Mouse (Mus musculus): ENCODE results near the gene Rpap1. TPM values are rescaled to one million over a fixed set of nuclear protein-coding genes. Genes with fewer than 3 reads are reported as not detected.
A peak's percentile ranks its signal among the peaks of the same experiment; 100 is the strongest.

The Rpap1 gene
- polyA plus RNA-seq, 1 experiment from 2014 or later = 25.3 TPM

DNA sequence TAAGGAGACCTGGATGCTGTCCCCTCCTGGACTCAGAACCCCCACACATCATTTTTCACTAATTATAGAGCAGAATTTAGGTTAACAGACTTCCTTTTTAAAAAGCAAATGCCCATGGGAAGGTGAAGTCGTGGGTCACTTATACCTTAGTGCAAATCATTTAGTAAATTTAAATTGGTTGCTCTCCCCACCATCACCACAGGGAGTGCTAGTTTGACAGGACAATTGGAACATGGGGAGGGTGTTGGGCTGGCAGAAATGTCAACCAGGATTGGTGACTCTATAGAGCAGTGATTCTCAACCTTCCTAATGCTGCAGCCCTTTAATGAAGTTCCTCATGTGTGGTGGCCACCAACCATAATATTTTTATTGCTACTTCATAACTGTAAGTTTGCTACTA is 42.1 kb downstream of the Rpap1 start:
- H3K4me2 ChIP-seq = peak overlapping the region; percentile 100
- H3K9ac ChIP-seq = no peak overlapping the region
- no peaks in the 10 kb centered on the region for H3K9me3 ChIP-seq
- WGBS = 5% methylated on average over 1 of the region's 1 CpGs
- peaks cover 24% of the 10 kb centered on the region for H3K27me3 ChIP-seq (replicated peaks)
- peaks cover 41% of the 10 kb centered on the region for H3K4me1 ChIP-seq
- H3K4me3 ChIP-seq (replicated peaks) = no peak overlapping the region
- ATAC-seq (ENCODE audit: insufficient read depth, low FRiP score, low read depth) = no peak
- H3K36me3 ChIP-seq = no peaks in the 10 kb centered on the region
- H3K27ac ChIP-seq = peak overlapping the region; percentile 86; the same call in 1 of the 2 replicates

DNA sequence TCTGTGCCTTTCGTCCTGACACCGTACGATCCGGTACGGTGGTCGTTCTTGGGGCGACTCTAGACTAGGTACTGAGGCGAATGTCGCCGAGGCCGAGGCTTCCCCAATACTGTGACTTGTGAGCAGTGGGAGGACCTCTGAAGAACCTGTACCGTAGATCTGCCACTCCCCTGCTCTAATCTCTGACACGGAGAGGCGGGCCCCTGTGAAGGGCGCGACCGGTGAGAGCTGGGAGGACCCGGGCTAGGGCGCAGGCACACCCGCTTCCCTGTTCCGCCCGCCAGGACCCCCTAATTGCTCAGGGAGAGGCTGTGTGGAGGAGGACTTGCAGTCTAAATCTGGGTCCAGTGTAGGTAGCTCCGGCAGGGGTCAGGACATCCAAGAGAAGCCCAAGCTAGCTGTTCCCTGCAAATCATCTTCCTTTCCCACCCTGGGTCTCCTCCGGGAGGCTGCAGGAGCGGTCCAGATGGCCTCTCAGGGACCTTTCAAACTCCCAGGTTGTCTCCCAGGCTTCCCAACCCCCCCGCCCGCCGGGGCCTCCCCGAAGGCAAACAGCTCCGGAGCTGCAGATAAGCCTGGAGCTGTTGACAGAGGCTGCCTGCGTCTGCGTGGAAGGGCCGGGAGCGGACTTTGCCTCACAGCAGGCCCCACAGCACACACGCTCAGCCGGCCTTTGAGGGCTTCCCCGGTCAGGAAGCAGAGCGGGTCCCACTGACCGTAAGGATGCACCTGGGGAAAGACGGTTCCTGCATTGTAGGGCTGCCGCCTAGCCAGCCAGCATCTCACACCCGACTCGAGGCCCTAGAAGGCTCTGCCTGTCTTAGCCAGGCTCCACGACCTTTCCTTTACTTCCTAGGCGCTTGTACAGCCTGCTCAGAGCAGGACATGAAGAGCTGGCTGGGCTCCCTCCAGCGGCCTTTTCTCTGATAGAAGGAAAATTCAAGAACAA is 42.9 kb downstream of the Rpap1 start:
- Histone ChIP-seq H3K4me1 (peaks cover 41% of the 10 kb centered on the region), H3K9ac (no peak overlapping the region), H3K27ac (peak overlapping the region; percentile 86), H3K27me3 (replicated peaks) (peaks cover 24% of the 10 kb centered on the region), H3K4me2 (peak overlapping the region; percentile 100), H3K36me3 (no peaks in the 10 kb centered on the region), H3K9me3 (no peaks in the 10 kb centered on the region), H3K4me3 (replicated peaks) (peak overlapping the region; percentile 79)
- 11% methylated on average over 46 of the region's 46 CpGs for WGBS
- ATAC-seq (ENCODE audit: insufficient read depth, low FRiP score, low read depth) = peak; percentile 80

DNA sequence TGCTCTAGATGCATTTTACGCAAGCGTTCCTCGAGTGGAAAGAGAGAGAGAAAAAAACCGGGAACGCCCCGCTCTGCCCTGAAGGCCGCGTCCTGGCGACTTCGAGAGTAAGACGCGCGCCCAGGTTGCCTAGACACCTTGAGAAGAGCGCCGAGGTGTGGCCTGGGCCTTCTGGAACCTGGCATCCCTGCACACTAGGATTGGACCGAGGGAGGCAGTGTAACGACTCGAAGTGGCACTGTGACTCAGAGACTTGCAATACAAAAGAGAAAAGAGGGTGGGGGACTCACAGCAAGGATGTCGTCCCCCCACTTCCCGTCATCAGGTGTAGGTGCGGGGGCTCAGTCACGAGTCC is 43.6 kb downstream of the Rpap1 start:
- H3K36me3 ChIP-seq = no peaks in the 10 kb centered on the region
- peaks cover 24% of the 10 kb centered on the region for H3K27me3 ChIP-seq (replicated peaks)
- no peak overlapping the region for H3K9ac ChIP-seq
- ATAC-seq (ENCODE audit: insufficient read depth, low FRiP score, low read depth) = no peak
- H3K27ac ChIP-seq = peak overlapping the region; percentile 86
- no peaks in the 10 kb centered on the region for H3K9me3 ChIP-seq
- H3K4me2 ChIP-seq = peak overlapping the region; percentile 100
- WGBS = 17% methylated on average over 22 of the region's 22 CpGs
- H3K4me3 ChIP-seq (replicated peaks) = peak overlapping the region; percentile 79
- peaks cover 41% of the 10 kb centered on the region for H3K4me1 ChIP-seq

DNA sequence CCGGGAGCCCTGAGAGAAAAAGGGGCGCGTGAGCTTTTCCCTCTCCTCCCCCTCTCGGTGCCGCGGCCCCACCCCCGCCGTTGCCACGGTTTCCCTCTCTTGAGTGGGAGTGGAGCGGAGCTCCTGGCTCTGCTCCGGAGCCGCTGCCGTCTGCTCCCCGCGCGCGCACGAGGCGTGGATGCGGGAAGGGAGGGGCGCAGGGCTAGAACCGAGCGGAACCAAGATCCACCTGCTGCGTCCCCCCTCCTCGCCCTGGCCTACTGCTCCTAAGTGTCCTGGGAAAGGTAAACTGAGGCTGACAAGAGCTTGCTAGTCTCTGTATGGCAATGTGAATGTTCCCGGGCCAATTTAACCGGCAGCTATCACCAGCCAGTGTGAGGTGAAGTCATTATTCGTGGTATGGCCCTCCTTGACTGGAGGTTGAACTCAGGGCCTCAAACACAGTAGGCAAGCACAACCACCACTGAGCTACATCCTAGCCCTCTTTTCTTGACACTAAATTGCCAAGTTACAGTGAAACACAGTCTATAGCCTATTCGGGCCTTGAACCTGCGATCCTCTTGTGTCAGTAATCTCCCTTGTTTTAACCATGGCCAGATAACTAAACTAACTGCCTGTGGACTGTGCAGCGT is 44.0 kb downstream of the Rpap1 start:
- peak overlapping the region; percentile 86 for H3K27ac ChIP-seq
- no peak for ATAC-seq (ENCODE audit: insufficient read depth, low FRiP score, low read depth)
- no peaks in the 10 kb centered on the region for H3K36me3 ChIP-seq
- H3K9me3 ChIP-seq = no peaks in the 10 kb centered on the region
- peaks cover 41% of the 10 kb centered on the region for H3K4me1 ChIP-seq
- H3K4me2 ChIP-seq = peak overlapping the region; percentile 100
- H3K9ac ChIP-seq = peak overlapping the region; percentile 26; the same call in 1 of the 2 replicates
- 10% methylated on average over 23 of the region's 31 CpGs for WGBS
- H3K27me3 ChIP-seq (replicated peaks) = peaks cover 24% of the 10 kb centered on the region
- H3K4me3 ChIP-seq (replicated peaks) = peak overlapping the region; percentile 79

DNA sequence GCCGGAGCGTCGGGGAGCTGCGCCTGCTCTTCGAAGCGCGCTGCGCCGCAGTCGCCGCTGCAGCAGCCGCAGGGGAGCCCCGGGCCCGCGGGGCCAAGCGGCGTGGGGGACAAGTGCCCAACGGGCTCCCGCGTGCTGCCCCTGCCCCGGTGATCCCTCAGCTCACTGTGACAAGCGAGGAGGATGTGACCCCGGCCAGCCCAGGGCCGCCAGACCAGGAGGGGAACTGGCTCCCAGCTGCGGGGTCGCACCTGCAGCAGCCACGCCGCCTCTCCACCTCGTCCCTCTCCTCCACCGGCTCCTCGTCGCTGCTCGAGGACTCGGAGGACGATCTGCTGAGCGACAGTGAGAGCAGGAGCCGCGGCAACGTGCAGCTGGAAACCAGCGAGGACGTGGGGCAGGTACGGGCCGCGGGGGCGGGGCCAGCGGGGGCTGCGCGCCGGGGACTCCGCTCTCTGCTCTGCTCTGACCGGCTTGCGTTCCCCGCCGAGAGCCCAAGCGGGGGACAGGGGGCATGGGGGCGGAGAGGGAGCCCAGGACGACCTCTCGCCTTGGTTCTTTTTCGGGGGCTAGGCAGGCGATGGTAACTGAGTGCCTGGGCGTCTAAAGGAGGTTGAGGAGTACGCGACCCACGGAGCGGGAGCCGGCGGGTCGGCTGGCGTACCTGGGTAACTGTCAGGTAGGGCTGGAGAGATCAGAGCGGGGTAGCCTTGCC is 44.7 kb downstream of the Rpap1 start:
- Histone ChIP-seq H3K27ac (peak overlapping the region; percentile 86), H3K4me2 (peak overlapping the region; percentile 100), H3K9ac (peak overlapping the region; percentile 26), H3K9me3 (no peaks in the 10 kb centered on the region), H3K36me3 (no peaks in the 10 kb centered on the region), H3K4me1 (peaks cover 41% of the 10 kb centered on the region), H3K4me3 (replicated peaks) (peak overlapping the region; percentile 79), H3K27me3 (replicated peaks) (peaks cover 24% of the 10 kb centered on the region)
- under 1% methylated on average over 62 of the region's 70 CpGs for WGBS
- ATAC-seq (ENCODE audit: insufficient read depth, low FRiP score, low read depth) = no peak

DNA sequence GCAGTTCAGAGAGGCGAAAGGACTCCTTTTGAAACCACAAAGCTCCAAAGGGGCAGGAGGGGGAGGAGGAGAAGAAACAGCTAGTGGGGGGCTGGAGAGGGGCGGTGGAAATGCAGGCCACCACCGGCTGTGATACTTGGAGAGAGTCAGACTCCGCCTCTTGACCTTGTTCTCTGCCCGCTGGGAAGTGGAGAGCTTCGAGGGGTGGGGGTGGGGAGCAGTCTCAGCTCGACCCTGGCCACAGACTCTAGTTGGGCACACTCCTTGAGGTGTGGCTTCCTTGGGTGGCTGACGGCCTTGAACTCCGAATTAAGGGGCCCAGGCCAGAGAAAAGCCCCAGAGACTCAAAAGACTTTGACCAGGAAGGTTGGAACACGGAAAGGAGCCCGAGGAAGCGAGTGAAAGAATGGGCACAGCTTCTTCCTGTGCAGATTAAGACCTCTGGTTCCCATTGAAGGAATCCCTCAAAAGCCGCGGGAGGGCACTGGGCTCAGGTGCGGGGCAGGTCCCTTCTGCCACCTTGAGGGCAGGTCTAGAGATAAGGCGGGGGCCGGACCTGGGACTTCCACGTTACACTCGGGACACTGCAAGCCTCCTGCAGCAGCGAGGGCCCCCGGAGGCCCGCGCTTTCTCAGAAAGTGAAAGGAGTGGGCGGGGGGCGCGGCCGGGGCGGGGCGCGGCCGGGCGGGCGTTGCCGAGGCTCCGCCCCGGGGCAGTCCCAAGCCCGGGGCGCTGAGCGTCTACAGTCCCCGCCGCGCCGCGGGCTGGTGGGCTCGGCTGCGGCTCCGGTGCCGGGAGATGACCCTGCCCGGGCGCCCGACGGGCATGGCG is 45.5 kb downstream of the Rpap1 start, which contains the start of gene Itpka:
Itpka (plus strand) TSS at position 757 of the 831 bp plus-strand sequence.
- Histone ChIP-seq H3K9me3 (no peaks in the 10 kb centered on the region), H3K4me2 (peak within 1 kb of the TSS; percentile 100), H3K9ac (peak within 1 kb of the TSS; percentile 26), H3K27ac (peak within 1 kb of the TSS; percentile 93), H3K4me3 (replicated peaks) (peak within 1 kb of the TSS; percentile 79), H3K27me3 (replicated peaks) (peaks cover 24% of the 10 kb centered on the region), H3K4me1 (peaks cover 41% of the 10 kb centered on the region), H3K36me3 (no peaks in the 10 kb centered on the region)
- peak; percentile 69 for ATAC-seq (ENCODE audit: insufficient read depth, low FRiP score, low read depth)
- under 1% methylated on average over 23 of the region's 53 CpGs for WGBS

DNA sequence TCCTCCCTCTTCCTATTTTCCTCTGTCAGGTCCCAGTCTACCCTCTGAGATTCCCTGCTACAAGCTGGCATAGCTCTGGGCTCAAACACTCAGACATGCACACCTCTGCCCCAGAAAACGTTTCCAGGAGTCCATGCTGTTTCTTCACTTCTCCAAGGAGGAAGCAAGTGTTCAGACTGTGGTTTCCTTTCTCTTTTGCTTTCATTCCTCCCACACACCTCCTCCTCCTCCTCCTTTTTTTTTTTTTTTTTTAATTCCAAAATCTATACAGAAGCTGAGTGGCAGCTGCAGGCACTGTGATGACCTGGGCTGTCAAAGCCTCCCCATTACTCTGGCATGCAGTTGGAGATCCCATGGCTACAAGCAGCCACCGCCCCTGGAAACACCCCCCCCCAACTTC is 46.8 kb downstream of the Rpap1 start:
- WGBS = 28% methylated on average over 2 of the region's 2 CpGs
- no peaks in the 10 kb centered on the region for H3K36me3 ChIP-seq
- no peak overlapping the region for H3K4me3 ChIP-seq (replicated peaks)
- H3K4me1 ChIP-seq = peaks cover 41% of the 10 kb centered on the region
- peaks cover 24% of the 10 kb centered on the region for H3K27me3 ChIP-seq (replicated peaks)
- H3K27ac ChIP-seq = no peak overlapping the region
- peak overlapping the region; percentile 100; the same call in 1 of the 2 replicates for H3K4me2 ChIP-seq
- no peak overlapping the region for H3K9ac ChIP-seq
- no peak for ATAC-seq (ENCODE audit: insufficient read depth, low FRiP score, low read depth)
- H3K9me3 ChIP-seq = no peaks in the 10 kb centered on the region

DNA sequence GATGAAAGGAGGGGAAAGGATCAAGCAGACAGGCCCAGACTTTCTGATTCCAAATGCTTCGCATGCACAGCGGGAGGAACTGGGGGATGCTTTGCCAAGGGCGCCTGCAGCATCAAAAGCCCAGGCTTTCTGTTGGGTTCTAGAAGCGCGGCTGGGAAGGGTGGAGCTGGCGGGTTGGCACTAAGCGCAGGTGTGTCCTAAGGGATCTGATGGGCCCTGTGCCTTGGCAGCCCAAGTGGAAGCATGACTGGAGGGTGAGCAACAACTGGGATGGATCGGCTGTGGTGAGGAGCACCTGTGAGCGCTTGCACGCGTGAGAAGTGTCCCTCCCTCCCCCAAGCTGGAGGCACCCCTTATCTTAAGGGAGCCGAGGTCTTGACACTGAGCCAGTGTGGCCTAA is 50.2 kb downstream of the Rpap1 start:
- no peak for ATAC-seq (ENCODE audit: insufficient read depth, low FRiP score, low read depth)
- H3K27ac ChIP-seq = no peak overlapping the region
- WGBS = 18% methylated on average over 12 of the region's 12 CpGs
- H3K4me1 ChIP-seq = peaks cover 13% of the 10 kb centered on the region
- H3K27me3 ChIP-seq (replicated peaks) = no peaks in the 10 kb centered on the region
- peaks cover 15% of the 10 kb centered on the region for H3K36me3 ChIP-seq
- H3K4me2 ChIP-seq = no peak overlapping the region
- H3K9me3 ChIP-seq = no peaks in the 10 kb centered on the region
- H3K9ac ChIP-seq = no peak overlapping the region
- no peak overlapping the region for H3K4me3 ChIP-seq (replicated peaks)

DNA sequence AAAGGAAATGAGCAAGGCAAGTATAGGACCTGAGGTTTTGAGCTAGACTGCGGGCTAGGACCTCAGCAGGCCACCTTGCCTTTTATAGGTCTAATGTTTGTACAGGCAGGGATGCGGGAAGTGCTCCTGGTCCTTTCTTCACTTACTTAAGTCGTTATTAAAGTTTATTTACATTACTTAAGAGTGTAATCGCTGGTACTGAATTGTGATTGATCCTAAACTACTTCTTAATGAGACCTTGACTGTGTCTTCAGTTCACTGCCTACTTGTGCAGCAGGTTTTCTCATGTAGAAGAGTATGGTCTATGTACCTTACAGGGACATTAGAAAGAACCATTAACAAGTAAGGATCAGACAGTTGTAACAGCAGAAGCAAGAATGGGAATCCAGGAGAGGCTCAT is 56.6 kb downstream of the Rpap1 start:
- Histone ChIP-seq H3K4me3 (replicated peaks) (no peak overlapping the region), H3K36me3 (peaks cover 52% of the 10 kb centered on the region), H3K27me3 (replicated peaks) (no peaks in the 10 kb centered on the region), H3K4me1 (no peaks in the 10 kb centered on the region), H3K4me2 (no peak overlapping the region), H3K27ac (no peak overlapping the region), H3K9ac (no peak overlapping the region), H3K9me3 (no peaks in the 10 kb centered on the region)
- 80% methylated on average over 4 of the region's 4 CpGs for whole genome bisulfite sequencing
- no peak for ATAC-seq (ENCODE audit: insufficient read depth, low FRiP score, low read depth)

DNA sequence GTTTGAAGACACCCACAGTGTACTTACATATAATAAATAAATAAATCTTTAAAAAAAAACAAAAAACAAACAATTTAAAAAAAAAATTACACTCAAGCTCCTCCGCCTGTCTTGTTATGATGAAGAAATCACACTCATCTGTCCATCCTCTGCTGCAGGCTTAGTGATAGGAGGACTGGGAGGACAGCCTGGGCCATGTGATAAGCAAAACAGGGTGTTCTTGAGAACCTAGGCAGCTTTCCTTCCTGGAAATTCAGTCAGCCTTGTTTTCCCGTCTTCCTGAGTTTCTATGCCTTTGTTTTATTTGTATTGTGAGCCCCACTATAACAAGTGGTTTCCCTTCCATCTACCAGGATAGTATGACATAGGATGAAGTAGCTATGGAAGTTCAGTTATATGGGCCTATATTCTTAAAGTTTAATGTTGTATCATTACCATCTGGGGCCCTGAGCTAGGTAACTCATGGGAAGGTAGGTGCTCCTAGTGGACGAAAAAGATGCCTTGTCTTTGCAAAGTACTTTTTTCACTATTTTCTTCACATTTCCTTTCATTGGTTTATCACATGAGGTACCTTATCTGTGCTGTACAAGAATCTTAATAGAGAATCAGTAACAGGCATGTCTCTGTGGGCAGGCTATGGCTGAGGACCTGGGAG is 59.4 kb downstream of the Rpap1 start:
- Histone ChIP-seq H3K4me3 (replicated peaks) (no peak overlapping the region), H3K4me1 (no peaks in the 10 kb centered on the region), H3K27ac (no peak overlapping the region), H3K9me3 (no peaks in the 10 kb centered on the region), H3K27me3 (replicated peaks) (no peaks in the 10 kb centered on the region), H3K36me3 (peaks cover 54% of the 10 kb centered on the region), H3K9ac (no peak overlapping the region), H3K4me2 (no peak overlapping the region)
- WGBS = 92% methylated on average over 3 of the region's 3 CpGs
- no peak for ATAC-seq (ENCODE audit: insufficient read depth, low FRiP score, low read depth)

DNA sequence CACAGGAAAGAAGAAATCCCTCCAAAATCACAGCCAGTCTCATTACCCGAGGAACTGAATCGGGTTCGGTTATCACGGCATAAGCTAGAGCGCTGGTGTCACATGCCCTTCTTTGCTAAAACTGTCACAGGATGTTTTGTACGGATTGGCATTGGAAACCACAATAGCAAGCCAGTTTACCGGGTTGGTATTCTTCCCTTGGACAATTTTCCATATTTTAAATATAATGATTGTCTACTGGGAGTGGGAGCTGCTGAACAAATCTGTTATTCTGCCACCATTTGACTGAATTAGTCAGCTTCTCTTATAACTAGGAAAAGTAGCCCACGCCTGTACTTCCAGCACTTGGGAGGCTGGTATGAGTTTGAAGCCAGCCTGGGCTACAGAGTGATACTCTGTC is 66.3 kb downstream of the Rpap1 start:
- H3K4me2 ChIP-seq = no peak overlapping the region
- H3K9me3 ChIP-seq = no peaks in the 10 kb centered on the region
- WGBS = 95% methylated on average over 8 of the region's 8 CpGs
- H3K36me3 ChIP-seq = peaks cover 44% of the 10 kb centered on the region
- H3K4me1 ChIP-seq = no peaks in the 10 kb centered on the region
- H3K27ac ChIP-seq = no peak overlapping the region
- H3K4me3 ChIP-seq (replicated peaks) = no peak overlapping the region
- no peaks in the 10 kb centered on the region for H3K27me3 ChIP-seq (replicated peaks)
- ATAC-seq (ENCODE audit: insufficient read depth, low FRiP score, low read depth) = no peak
- H3K9ac ChIP-seq = no peak overlapping the region
